Mouse (Mus musculus): ENCODE data around the gene Trim41. TPM values are rescaled to one million over a fixed set of nuclear protein-coding genes. Genes with fewer than 3 reads are reported as not detected.

Gene Trim41
- polyA plus RNA-seq, 1 experiment = 3.9 TPM

GRCm38 (mm10) chr11:48789215-48789614, 27.9 kb downstream of the Trim41 start:
- H3K27me3 ChIP-seq (ENCODE audit: control insufficient read depth) = no peaks in the 10 kb centered on the region
- TF ChIP-seq GATA1 (IDR thresholded peaks at IDR 0.05; ENCODE audit: low read length) (no peak), TAL1 (IDR thresholded peaks at IDR 0.05; ENCODE audit: low read length) (no peak)
- no peaks in the 10 kb centered on the region; the same call in 1 of the 2 replicates for H3K36me3 ChIP-seq (ENCODE audit: control insufficient read depth)
- peaks cover 36% of the 10 kb centered on the region for H3K4me1 ChIP-seq (ENCODE audit: control insufficient read depth)
- H3K4me3 ChIP-seq (replicated peaks) = no peak overlapping the region
- H3K9me3 ChIP-seq (ENCODE audit: control insufficient read depth, low read length) = peaks cover 4% of the 10 kb centered on the region; the same call in 1 of the 2 replicates

GRCm38 (mm10) chr11:48788311-48789089, 28.7 kb downstream of the Trim41 start:
- Histone ChIP-seq H3K4me1 (ENCODE audit: control insufficient read depth) (peaks cover 36% of the 10 kb centered on the region), H3K9me3 (ENCODE audit: control insufficient read depth, low read length) (peaks cover 4% of the 10 kb centered on the region; the same call in 1 of the 2 replicates), H3K27me3 (ENCODE audit: control insufficient read depth) (no peaks in the 10 kb centered on the region), H3K4me3 (replicated peaks) (peak overlapping the region; percentile 55), H3K36me3 (ENCODE audit: control insufficient read depth) (no peaks in the 10 kb centered on the region; the same call in 1 of the 2 replicates)
- TF ChIP-seq TAL1 (IDR thresholded peaks at IDR 0.05; ENCODE audit: low read length) (no peak), GATA1 (IDR thresholded peaks at IDR 0.05; ENCODE audit: low read length) (no peak)

GRCm38 (mm10) chr11:48787455-48788211, 29.5 kb downstream of the Trim41 start:
- peak overlapping the region; percentile 55 for H3K4me3 ChIP-seq (replicated peaks)
- no peaks in the 10 kb centered on the region for H3K27me3 ChIP-seq (ENCODE audit: control insufficient read depth)
- H3K9me3 ChIP-seq (ENCODE audit: control insufficient read depth, low read length) = peaks cover 4% of the 10 kb centered on the region; the same call in 1 of the 2 replicates
- peaks cover 36% of the 10 kb centered on the region for H3K4me1 ChIP-seq (ENCODE audit: control insufficient read depth)
- TF ChIP-seq TAL1 (IDR thresholded peaks at IDR 0.05; ENCODE audit: low read length) (no peak), GATA1 (IDR thresholded peaks at IDR 0.05; ENCODE audit: low read length) (no peak)
- H3K36me3 ChIP-seq (ENCODE audit: control insufficient read depth) = no peaks in the 10 kb centered on the region

DNA sequence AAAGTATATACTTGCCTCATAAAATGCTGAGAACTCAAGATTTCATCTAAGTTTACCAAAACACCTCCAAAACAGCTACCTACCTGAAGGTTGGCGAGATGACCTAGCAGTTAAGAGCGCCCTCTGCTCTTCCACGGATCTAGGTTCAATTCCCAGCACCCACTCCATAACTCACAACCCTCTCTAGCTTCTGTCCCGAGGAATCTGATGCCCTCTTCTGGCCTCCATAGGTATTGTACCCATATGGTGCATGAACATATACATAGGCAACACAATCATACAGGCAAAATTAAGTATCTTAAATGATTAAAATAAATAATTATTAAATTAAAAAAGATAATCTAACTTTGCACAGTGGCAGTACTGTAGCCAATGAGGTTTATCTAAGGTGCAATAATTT, 34.9 kb downstream of the Trim41 start:
- Histone ChIP-seq H3K36me3 (ENCODE audit: control insufficient read depth) (no peaks in the 10 kb centered on the region), H3K27me3 (ENCODE audit: control insufficient read depth) (no peaks in the 10 kb centered on the region), H3K4me3 (replicated peaks) (no peak overlapping the region), H3K9me3 (ENCODE audit: control insufficient read depth, low read length) (peaks cover 4% of the 10 kb centered on the region; the same call in 1 of the 2 replicates), H3K4me1 (ENCODE audit: control insufficient read depth) (peaks cover 6% of the 10 kb centered on the region)
- TF ChIP-seq TAL1 (IDR thresholded peaks at IDR 0.05; ENCODE audit: low read length) (no peak), GATA1 (IDR thresholded peaks at IDR 0.05; ENCODE audit: low read length) (no peak)

- H3K9me3 ChIP-seq (ENCODE audit: control insufficient read depth, low read length) = no peaks in the 10 kb centered on the region
- H3K4me1 ChIP-seq (ENCODE audit: control insufficient read depth) = peaks cover 4% of the 10 kb centered on the region; the same call in 1 of the 2 replicates
- H3K4me3 ChIP-seq (replicated peaks) = no peak overlapping the region
- H3K27me3 ChIP-seq (ENCODE audit: control insufficient read depth) = no peaks in the 10 kb centered on the region
- no peak for TF ChIP-seq GATA1 (IDR thresholded peaks at IDR 0.05; ENCODE audit: low read length)
- no peak for TF ChIP-seq TAL1 (IDR thresholded peaks at IDR 0.05; ENCODE audit: low read length)
- no peaks in the 10 kb centered on the region for H3K36me3 ChIP-seq (ENCODE audit: control insufficient read depth)
These were observed 37.7 kb downstream of the Trim41 start for GRCm38 (mm10) chr11:48779450-48779849.

- Histone ChIP-seq H3K4me1 (ENCODE audit: control insufficient read depth) (peaks cover 6% of the 10 kb centered on the region; the same call in 1 of the 2 replicates), H3K27me3 (ENCODE audit: control insufficient read depth) (no peaks in the 10 kb centered on the region), H3K9me3 (ENCODE audit: control insufficient read depth, low read length) (no peaks in the 10 kb centered on the region), H3K4me3 (replicated peaks) (no peak overlapping the region), H3K36me3 (ENCODE audit: control insufficient read depth) (no peaks in the 10 kb centered on the region)
- TF ChIP-seq TAL1 (IDR thresholded peaks at IDR 0.05; ENCODE audit: low read length) (no peak), GATA1 (IDR thresholded peaks at IDR 0.05; ENCODE audit: low read length) (no peak)
These were observed 39.9 kb downstream of the Trim41 start for GRCm38 (mm10) chr11:48777303-48777702.

DNA sequence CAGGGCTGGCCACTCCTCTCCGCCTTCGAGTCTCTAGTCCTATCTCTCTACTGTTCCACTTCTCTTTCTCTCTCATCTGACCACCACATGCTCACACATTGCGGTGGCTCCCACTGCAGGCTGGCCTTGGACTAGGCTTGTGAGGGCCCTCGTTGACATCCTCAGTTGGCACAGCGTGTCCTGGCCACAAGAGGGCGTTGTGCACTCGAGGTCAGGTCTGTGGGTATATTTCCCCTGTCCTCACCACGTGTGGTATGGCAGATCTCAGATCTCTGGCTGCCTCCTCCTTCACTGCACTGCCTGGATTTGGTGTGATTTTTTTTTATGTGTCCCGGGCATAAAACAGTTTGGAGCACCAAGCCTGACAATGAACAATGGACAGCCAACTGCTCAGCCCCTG, 40.5 kb downstream of the Trim41 start:
- Histone ChIP-seq H3K9me3 (ENCODE audit: control insufficient read depth, low read length) (no peaks in the 10 kb centered on the region), H3K36me3 (ENCODE audit: control insufficient read depth) (no peaks in the 10 kb centered on the region), H3K4me1 (ENCODE audit: control insufficient read depth) (peaks cover 6% of the 10 kb centered on the region; the same call in 1 of the 2 replicates), H3K27me3 (ENCODE audit: control insufficient read depth) (no peaks in the 10 kb centered on the region), H3K4me3 (replicated peaks) (no peak overlapping the region)
- TF ChIP-seq TAL1 (IDR thresholded peaks at IDR 0.05; ENCODE audit: low read length) (no peak), GATA1 (IDR thresholded peaks at IDR 0.05; ENCODE audit: low read length) (no peak)

GRCm38 (mm10) chr11:48775483-48775882, 41.7 kb downstream of the Trim41 start:
- no peak overlapping the region for H3K4me3 ChIP-seq (replicated peaks)
- H3K27me3 ChIP-seq (ENCODE audit: control insufficient read depth) = no peaks in the 10 kb centered on the region
- TF ChIP-seq TAL1 (IDR thresholded peaks at IDR 0.05; ENCODE audit: low read length) (no peak), GATA1 (IDR thresholded peaks at IDR 0.05; ENCODE audit: low read length) (no peak)
- H3K36me3 ChIP-seq (ENCODE audit: control insufficient read depth) = no peaks in the 10 kb centered on the region
- H3K9me3 ChIP-seq (ENCODE audit: control insufficient read depth, low read length) = no peaks in the 10 kb centered on the region
- H3K4me1 ChIP-seq (ENCODE audit: control insufficient read depth) = peaks cover 6% of the 10 kb centered on the region; the same call in 1 of the 2 replicates

Measured in erythroblast, embryonic 14.5 days (primary cell).